Mouse (Mus musculus): ENCODE data around the gene Rnf10.

Gene Rnf10

GRCm38 (mm10) chr5:115275998-115276397 lies 3.3 kb upstream of the Rnf10 start:
- peak; percentile 61 for DNase-seq (ENCODE audit: low read depth)

GRCm38 (mm10) chr5:115274771-115275170 lies 2.1 kb upstream of the Rnf10 start:
- DNase-seq (ENCODE audit: low read depth): no peak

GRCm38 (mm10) chr5:115274353-115274752 lies 1.7 kb upstream of the Rnf10 start:
- no peak for DNase-seq (ENCODE audit: low read depth)

- no peak for DNase-seq (ENCODE audit: low read depth)
Observed at GRCm38 (mm10) chr5:115273549-115274135, 944 bp upstream of the Rnf10 start.

- peak; percentile 40 for DNase-seq (ENCODE audit: low read depth)
Observed at GRCm38 (mm10) chr5:115271931-115272811, 527 bp downstream of the Rnf10 start.

GRCm38 (mm10) chr5:115269969-115270368 lies 2.7 kb downstream of the Rnf10 start:
- DNase-seq (ENCODE audit: low read depth): peak; percentile 50

- no peak for DNase-seq (ENCODE audit: low read depth)
Observed at GRCm38 (mm10) chr5:115268266-115268665, 4.4 kb downstream of the Rnf10 start.

GRCm38 (mm10) chr5:115267469-115268045 lies 5.1 kb downstream of the Rnf10 start:
- DNase-seq (ENCODE audit: low read depth): no peak

- peak; percentile 36 for DNase-seq (ENCODE audit: low read depth)
Observed at GRCm38 (mm10) chr5:115266787-115267468, 5.8 kb downstream of the Rnf10 start.

GRCm38 (mm10) chr5:115266340-115266739 lies 6.4 kb downstream of the Rnf10 start:
- no peak for DNase-seq (ENCODE audit: low read depth)

GRCm38 (mm10) chr5:115262502-115263291 lies 10.0 kb downstream of the Rnf10 start:
- no peak for DNase-seq (ENCODE audit: low read depth)

- no peak for DNase-seq (ENCODE audit: low read depth)
Observed at GRCm38 (mm10) chr5:115261880-115262279, 10.8 kb downstream of the Rnf10 start.

- no peak for DNase-seq (ENCODE audit: low read depth)
Observed at GRCm38 (mm10) chr5:115261141-115261540, 11.6 kb downstream of the Rnf10 start.

GRCm38 (mm10) chr5:115260356-115260755 lies 12.3 kb downstream of the Rnf10 start:
- DNase-seq (ENCODE audit: low read depth): no peak

GRCm38 (mm10) chr5:115256909-115257546 lies 15.7 kb downstream of the Rnf10 start:
- DNase-seq (ENCODE audit: low read depth): no peak

- DNase-seq (ENCODE audit: low read depth): no peak
Observed at GRCm38 (mm10) chr5:115255472-115255871, 17.2 kb downstream of the Rnf10 start.

- no peak for DNase-seq (ENCODE audit: low read depth)
Observed at GRCm38 (mm10) chr5:115240191-115240590, 32.5 kb downstream of the Rnf10 start.

GRCm38 (mm10) chr5:115238729-115239195 lies 33.9 kb downstream of the Rnf10 start:
- DNase-seq (ENCODE audit: low read depth): peak; percentile 14

GRCm38 (mm10) chr5:115237803-115238728 lies 34.6 kb downstream of the Rnf10 start:
- DNase-seq (ENCODE audit: low read depth): peak; percentile 95

GRCm38 (mm10) chr5:115235786-115236263 lies 36.9 kb downstream of the Rnf10 start, which contains the start of gene Pop5:
Gene Pop5, plus strand, starts transcription at chr5:115235836.
- peak; percentile 93 for DNase-seq (ENCODE audit: low read depth)
